Mouse (Mus musculus) liver, embryonic 14.5 days (tissue): Measurements from ENCODE around the gene Dok5.

Experiments
- CTCF ChIP-seq: IDR thresholded peaks from 2 replicates; pipeline ENCODE4 v1.5.1; 2016; ENCODE audit warnings: antibody characterized with exemption, low read depth, control low read depth
- EP300 ChIP-seq: IDR thresholded peaks from 2 replicates; pipeline ENCODE4 v1.6.1; 2016; ENCODE audit warnings: antibody characterized with exemption, low read depth

DNA sequence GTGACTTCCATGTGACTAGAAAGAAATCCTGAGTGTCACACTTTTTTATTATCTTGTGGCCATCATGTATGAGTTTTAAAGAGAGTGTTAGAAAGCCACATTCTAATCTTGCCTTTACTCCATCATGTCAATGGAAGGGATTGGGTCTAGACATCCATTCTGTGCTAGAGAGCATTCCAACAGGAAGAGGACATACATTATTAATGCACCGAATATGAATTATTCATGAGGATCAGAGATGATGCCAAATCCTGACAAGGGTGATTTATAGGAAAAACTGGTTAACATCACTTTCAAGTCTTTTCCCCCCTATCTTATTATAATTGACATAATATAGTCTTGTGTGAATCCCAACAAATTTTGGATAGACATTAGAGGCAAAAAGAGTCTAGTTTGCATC, 2.1 kb downstream of the Dok5 start:
- TF ChIP-seq CTCF (no peak), EP300 (no peak)
